Mouse (Mus musculus): ENCODE measurements around the gene Egfl7.

Egfl7 gene

GRCm38 (mm10) chr2:26608781-26609180 lies 29.0 kb downstream of the Egfl7 start:
- no peak for DNase-seq (ENCODE audit: inconsistent age in 2 of 2, low spot score in 1 of 2)

GRCm38 (mm10) chr2:26609261-26609661 lies 29.4 kb downstream of the Egfl7 start:
- DNase-seq (ENCODE audit: inconsistent age in 2 of 2, low spot score in 1 of 2), result peak in 1 of 2 experiments; percentile 62

- no peak for DNase-seq (ENCODE audit: inconsistent age in 2 of 2, low spot score in 1 of 2)
These were observed 30.7 kb downstream of the Egfl7 start for GRCm38 (mm10) chr2:26610526-26610925.

GRCm38 (mm10) chr2:26611054-26611453 lies 31.2 kb downstream of the Egfl7 start:
- no peak for DNase-seq (ENCODE audit: inconsistent age in 2 of 2, low spot score in 1 of 2)

GRCm38 (mm10) chr2:26611896-26612295 lies 32.1 kb downstream of the Egfl7 start:
- no peak for DNase-seq (ENCODE audit: inconsistent age in 2 of 2, low spot score in 1 of 2)

- peak in 1 of 2 experiments; percentile 68 for DNase-seq (ENCODE audit: inconsistent age in 2 of 2, low spot score in 1 of 2)
These were observed 35.1 kb downstream of the Egfl7 start for GRCm38 (mm10) chr2:26614903-26615302.

- no peak for DNase-seq (ENCODE audit: inconsistent age in 2 of 2, low spot score in 1 of 2)
These were observed 35.8 kb downstream of the Egfl7 start for GRCm38 (mm10) chr2:26615459-26616124.

- no peak for DNase-seq (ENCODE audit: inconsistent age in 2 of 2, low spot score in 1 of 2)
These were observed 37.5 kb downstream of the Egfl7 start for GRCm38 (mm10) chr2:26617331-26617730.

GRCm38 (mm10) chr2:26617928-26618327 lies 38.1 kb downstream of the Egfl7 start:
- no peak for DNase-seq (ENCODE audit: inconsistent age in 2 of 2, low spot score in 1 of 2)

GRCm38 (mm10) chr2:26621246-26621645 lies 41.4 kb downstream of the Egfl7 start:
- DNase-seq (ENCODE audit: inconsistent age in 2 of 2, low spot score in 1 of 2), result no peak

- DNase-seq (ENCODE audit: inconsistent age in 2 of 2, low spot score in 1 of 2), result no peak
These were observed 43.2 kb downstream of the Egfl7 start for GRCm38 (mm10) chr2:26622984-26623383.

- no peak for DNase-seq (ENCODE audit: inconsistent age in 2 of 2, low spot score in 1 of 2)
These were observed 45.6 kb downstream of the Egfl7 start for GRCm38 (mm10) chr2:26625419-26625818.

- DNase-seq (ENCODE audit: inconsistent age in 2 of 2, low spot score in 1 of 2), result no peak
These were observed 46.3 kb downstream of the Egfl7 start for GRCm38 (mm10) chr2:26626081-26626480.

GRCm38 (mm10) chr2:26627921-26628739 lies 48.3 kb downstream of the Egfl7 start, which contains the start of gene Fam69b:
Gene Fam69b (plus strand): TSS chr2:26628457.
- peak; percentile 77 to 89 for DNase-seq (ENCODE audit: inconsistent age in 2 of 2, low spot score in 1 of 2)

- DNase-seq (ENCODE audit: inconsistent age in 2 of 2, low spot score in 1 of 2), result no peak
These were observed 49.1 kb downstream of the Egfl7 start for GRCm38 (mm10) chr2:26628792-26629437.

GRCm38 (mm10) chr2:26632541-26633395 lies 53.0 kb downstream of the Egfl7 start:
- DNase-seq (ENCODE audit: inconsistent age in 2 of 2, low spot score in 1 of 2), result no peak

GRCm38 (mm10) chr2:26633953-26634530 lies 54.2 kb downstream of the Egfl7 start:
- no peak for DNase-seq (ENCODE audit: inconsistent age in 2 of 2, low spot score in 1 of 2)

- DNase-seq (ENCODE audit: inconsistent age in 2 of 2, low spot score in 1 of 2), result no peak
These were observed 55.0 kb downstream of the Egfl7 start for GRCm38 (mm10) chr2:26634629-26635488.

GRCm38 (mm10) chr2:26635489-26636324 lies 55.9 kb downstream of the Egfl7 start:
- DNase-seq (ENCODE audit: inconsistent age in 2 of 2, low spot score in 1 of 2), result no peak

Measured in adrenal gland, adult (tissue).